In the genomic region with DNA sequence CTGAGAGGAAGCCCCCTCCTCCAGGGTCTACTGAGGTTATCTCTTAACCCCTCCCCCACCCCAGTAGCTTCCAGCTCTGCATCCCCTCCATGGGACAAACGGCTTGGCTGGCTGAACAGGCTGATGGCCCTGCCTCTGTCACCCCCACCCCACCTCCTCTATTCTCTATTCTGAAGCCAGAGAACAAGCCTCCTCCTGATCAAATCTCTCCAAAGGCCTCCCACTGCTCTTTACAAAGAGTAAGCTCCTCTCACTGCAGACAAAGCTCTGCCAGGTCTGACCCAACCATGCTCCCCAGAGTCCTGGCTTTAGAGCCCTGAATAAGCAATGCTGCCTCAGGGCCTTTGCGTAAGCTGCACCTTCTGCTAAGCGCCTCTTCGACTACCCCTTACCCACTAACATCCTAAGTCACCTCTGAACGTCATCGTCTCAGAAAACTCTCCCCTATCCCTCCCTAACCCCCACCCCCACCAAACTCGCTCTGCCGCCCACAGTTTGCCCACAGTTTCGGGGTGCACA, we compare ENCODE assay signal across 8 mouse cellular contexts. TPM values are rescaled to one million over a fixed set of nuclear protein-coding genes. Genes with fewer than 3 reads are reported as not detected.
A peak's percentile ranks its signal among the peaks of the same experiment; 100 is the strongest.
DNase-seq lines count a peak whose midpoint lies in the region; ATAC-seq and TF ChIP-seq lines count a peak whose summit lies in the region.
"Had no signal": no experiment of that assay in that cellular context is flagged by ENCODE, and none has a peak within 500 bp of the region (broad histone marks: within the 10 kb centered on the region; RNA-seq: fewer than 3 reads in every experiment).

No protein-coding gene starts in this region.

- H3K4me3 ChIP-seq in hindbrain, embryonic 10.5 days: no peak overlapping the region
- no peak overlapping the region for H3K4me3 ChIP-seq in hindbrain, embryonic 11.5 days (ENCODE audit: low read depth, low read length)
- no peak overlapping the region for H3K4me3 ChIP-seq in midbrain, embryonic 14.5 days (replicated peaks; ENCODE audit: low read depth, low read length)
- no peak overlapping the region for H3K4me3 ChIP-seq in midbrain, postnatal 0 days (ENCODE audit: low read depth, low read length)

- no peak overlapping the region for H3K9ac ChIP-seq in hindbrain, embryonic 11.5 days (ENCODE audit: low read depth, low read length)
- H3K9ac ChIP-seq in midbrain, embryonic 14.5 days (replicated peaks; ENCODE audit: low read length): no peak overlapping the region
- H3K9ac ChIP-seq in midbrain, postnatal 0 days (replicated peaks; ENCODE audit: low read length, poor library complexity, severe bottlenecking): no peak overlapping the region

- peaks cover 9% of the 10 kb centered on the region; the same call in 1 of the 2 replicates for H3K9me3 ChIP-seq in hindbrain, embryonic 10.5 days
- H3K9me3 ChIP-seq in hindbrain, embryonic 11.5 days (ENCODE audit: control insufficient read depth, low read length): no peaks in the 10 kb centered on the region
- H3K9me3 ChIP-seq in midbrain, embryonic 14.5 days (ENCODE audit: control insufficient read depth, low read length): 0 out of 2 replicates have a peak, but pooled peaks cover 4% of the 10 kb centered on the region
- H3K9me3 ChIP-seq in midbrain, postnatal 0 days (ENCODE audit: low read length): no peaks in the 10 kb centered on the region

- DNase-seq in hindbrain, embryonic 10.5 days (ENCODE audit: low spot score): no peak
- DNase-seq in hindbrain, embryonic 11.5 days (ENCODE audit: low spot score): no peak
- DNase-seq in midbrain, embryonic 14.5 days: no peak
- no peak for DNase-seq in midbrain, postnatal 0 days (ENCODE audit: low spot score)
- DNase-seq in fat pad, adult 2 months (ENCODE audit: extremely low read depth, low read depth, low spot score): peak; percentile 99
- no peak for DNase-seq in ovary, postnatal 36 days (ENCODE audit: low spot score)
- DNase-seq: right cerebral cortex, postnatal 14 days had no signal

- H3K27me3 ChIP-seq in hindbrain, embryonic 10.5 days (ENCODE audit: insufficient read depth, poor library complexity, severe bottlenecking): no peaks in the 10 kb centered on the region
- H3K27me3 ChIP-seq in hindbrain, embryonic 11.5 days (ENCODE audit: control insufficient read depth, insufficient read depth, low read length): no peaks in the 10 kb centered on the region
- no peaks in the 10 kb centered on the region for H3K27me3 ChIP-seq in midbrain, embryonic 14.5 days (ENCODE audit: control insufficient read depth, insufficient read depth, low read length)
- no peaks in the 10 kb centered on the region for H3K27me3 ChIP-seq in midbrain, postnatal 0 days (ENCODE audit: insufficient read depth, low read length)

- 63% methylated on average over 9 of the region's 9 CpGs for WGBS in hindbrain, embryonic 10.5 days
- WGBS in hindbrain, embryonic 11.5 days: 69% methylated on average over 9 of the region's 9 CpGs
- 53% methylated on average over 9 of the region's 9 CpGs for WGBS in midbrain, embryonic 14.5 days
- WGBS in midbrain, postnatal 0 days: 55% methylated on average over 9 of the region's 9 CpGs

- H3K36me3 ChIP-seq in hindbrain, embryonic 10.5 days: peaks cover 94% of the 10 kb centered on the region
- peaks cover 11% of the 10 kb centered on the region; the same call in 1 of the 2 replicates for H3K36me3 ChIP-seq in hindbrain, embryonic 11.5 days (ENCODE audit: control insufficient read depth, insufficient read depth, low read length)
- H3K36me3 ChIP-seq in midbrain, embryonic 14.5 days (ENCODE audit: control insufficient read depth, insufficient read depth, low read length): peaks cover 39% of the 10 kb centered on the region
- H3K36me3 ChIP-seq in midbrain, postnatal 0 days (ENCODE audit: insufficient read depth, low read length): peaks cover 25% of the 10 kb centered on the region

- H3K27ac ChIP-seq in hindbrain, embryonic 10.5 days: peak overlapping the region; percentile 93
- H3K27ac ChIP-seq in hindbrain, embryonic 11.5 days (ENCODE audit: low read depth, low read length): no peak overlapping the region
- 0 out of 2 replicates have a peak overlapping the region, but pooled peaks have one; percentile 20 for H3K27ac ChIP-seq in midbrain, embryonic 14.5 days (replicated peaks; ENCODE audit: low read depth, low read length)
- no peak overlapping the region for H3K27ac ChIP-seq in midbrain, postnatal 0 days (ENCODE audit: low read depth, low read length)

- H3K4me2 ChIP-seq in hindbrain, embryonic 11.5 days (replicated peaks; ENCODE audit: low read depth, low read length): no peak overlapping the region
- H3K4me2 ChIP-seq in midbrain, embryonic 14.5 days (ENCODE audit: low read length): no peak overlapping the region
- no peak overlapping the region for H3K4me2 ChIP-seq in midbrain, postnatal 0 days (ENCODE audit: low read depth, low read length, poor library complexity, severe bottlenecking)

- H3K4me1 ChIP-seq in hindbrain, embryonic 10.5 days (replicated peaks): peaks cover 79% of the 10 kb centered on the region
- H3K4me1 ChIP-seq in hindbrain, embryonic 11.5 days (replicated peaks; ENCODE audit: control insufficient read depth, insufficient read depth, low read length): peaks cover 25% of the 10 kb centered on the region
- H3K4me1 ChIP-seq in midbrain, embryonic 14.5 days (ENCODE audit: control insufficient read depth, insufficient read depth, low read length): peaks cover 35% of the 10 kb centered on the region
- H3K4me1 ChIP-seq in midbrain, postnatal 0 days (ENCODE audit: insufficient read depth, low read length): peaks cover 7% of the 10 kb centered on the region; the same call in 1 of the 2 replicates

- TF ChIP-seq CTCF in midbrain, postnatal 0 days (IDR thresholded peaks at IDR 0.05): no peak

- ATAC-seq in hindbrain, embryonic 11.5 days (ENCODE audit: low FRiP score): no peak
- no peak for ATAC-seq in midbrain, embryonic 14.5 days (ENCODE audit: low FRiP score, low TSS enrichment)
- no peak for ATAC-seq in midbrain, postnatal 0 days (ENCODE audit: low FRiP score)
- ATAC-seq in erythroblast, adult 5-6 weeks (replicated peaks; ENCODE audit: low FRiP score, poor library complexity, severe bottlenecking): no peak

RNA-seq across cellular contexts. Expression of a gene that starts 19.6 kb away (rescaled TPM):
- polyA plus RNA-seq in hindbrain, embryonic 10.5 days (2016; fragmentation: Nextera tagmentation; extraction: Ambion mirVana): 104 and 106 TPM in 2 replicates
- polyA plus RNA-seq in hindbrain, embryonic 11.5 days (2014; fragmentation: Nextera tagmentation; extraction: Ambion mirVana): 62.4 and 66.0 TPM in 2 replicates
- 69.5 and 73.4 TPM in 2 replicates for polyA plus RNA-seq in midbrain, embryonic 14.5 days (2014; fragmentation: Nextera tagmentation; extraction: Ambion mirVana)
- 160 and 186 TPM in 2 replicates for total RNA-seq in midbrain, postnatal 0 days (2014; rRNA removed)
- 46.4 and 48.1 TPM in 2 replicates for polyA plus RNA-seq in midbrain, postnatal 0 days (2015; fragmentation: Nextera tagmentation; extraction: Ambion mirVana)
- not detected in 2 replicates for total RNA-seq in erythroblast, adult 5-6 weeks (2015; ENCODE audit: low replicate concordance)
- not detected in 2 replicates for total RNA-seq in erythroblast, adult 5-6 weeks (2017; ENCODE audit: low replicate concordance)

Comparison
In these comparisons a context has a peak if more than half of its experiments do, and no peak if none do; other contexts are left out.
1. H3K27ac ChIP-seq: peak in hindbrain, embryonic 10.5 days (single experiment) and midbrain, embryonic 14.5 days (single experiment); none in hindbrain, embryonic 11.5 days (single experiment) and midbrain, postnatal 0 days (single experiment).